Mouse (Mus musculus) liver, adult 2 months (tissue): Measurements from ENCODE around the gene Zfp423.

Experiments used
- CTCF ChIP-seq: fragments of 200-500 bp; IDR thresholded peaks from 2 replicates; pipeline ENCODE4 v1.5.1; 2011; ENCODE audit warnings: low read depth, low read length, control low read depth
- POLR2A ChIP-seq: fragments of 200-500 bp; IDR thresholded peaks from 2 replicates; pipeline ENCODE4 v1.6.1; 2011; ENCODE audit warnings: low read length, control low read depth; ENCODE audit not compliant: insufficient read depth; ENCODE audit errors: extremely low read depth

GRCm38 (mm10) chr8:87914247-87914967 lies 45.0 kb downstream of the Zfp423 start:
- TF ChIP-seq CTCF (no peak), POLR2A (no peak)
